ENCODE assay signal across 8 mouse cellular contexts in genomic region chr3:121171243-121171871, GRCm38 (mm10). TPM values are rescaled to one million over a fixed set of nuclear protein-coding genes. Genes with fewer than 3 reads are reported as not detected.
A peak's percentile ranks its signal among the peaks of the same experiment; 100 is the strongest.
DNase-seq lines count a peak whose midpoint lies in the region; ATAC-seq and TF ChIP-seq lines count a peak whose summit lies in the region.

TSS of gene Rwdd3 (minus strand) at chr3:121171695.

- peak within 1 kb of the TSS; percentile 65 for H3K4me2 ChIP-seq in forebrain, embryonic 11.5 days (ENCODE audit: low read depth, low read length, severe bottlenecking)
- H3K4me2 ChIP-seq in heart, postnatal 0 days (ENCODE audit: low read depth, low read length), result peak within 1 kb of the TSS; percentile 73
- H3K4me2 ChIP-seq in liver, embryonic 16.5 days (ENCODE audit: low read depth, low read length), result peak within 1 kb of the TSS; percentile 82
- H3K4me2 ChIP-seq in neural tube, embryonic 13.5 days, result peak within 1 kb of the TSS; percentile 77

- H3K9me3 ChIP-seq in forebrain, embryonic 11.5 days (ENCODE audit: control insufficient read depth, low read length), result no peaks in the 10 kb centered on the region; the same call in 1 of the 2 replicates
- H3K9me3 ChIP-seq in heart, postnatal 0 days (replicated peaks; ENCODE audit: control insufficient read depth, low read length), result no peaks in the 10 kb centered on the region
- no peaks in the 10 kb centered on the region for H3K9me3 ChIP-seq in liver, embryonic 16.5 days (replicated peaks; ENCODE audit: control insufficient read depth, low read length)
- no peaks in the 10 kb centered on the region for H3K9me3 ChIP-seq in neural tube, embryonic 13.5 days

- no peaks in the 10 kb centered on the region for H3K4me1 ChIP-seq in forebrain, embryonic 11.5 days (replicated peaks; ENCODE audit: control insufficient read depth, insufficient read depth, low read length)
- H3K4me1 ChIP-seq in heart, postnatal 0 days (ENCODE audit: control insufficient read depth, insufficient read depth), result no peaks in the 10 kb centered on the region
- H3K4me1 ChIP-seq in liver, embryonic 16.5 days (ENCODE audit: control insufficient read depth, low read depth, low read length), result peaks cover 34% of the 10 kb centered on the region
- peaks cover 11% of the 10 kb centered on the region for H3K4me1 ChIP-seq in neural tube, embryonic 13.5 days (replicated peaks)
- no peaks in the 10 kb centered on the region; the same call in 1 of the 2 replicates for H3K4me1 ChIP-seq in testis, adult 2 months (ENCODE audit: control insufficient read depth, insufficient read depth, low read length)

- 0 out of 2 replicates have a peak, but pooled peaks have one; percentile 33 for TF ChIP-seq POLR2A in testis, adult 2 months (IDR thresholded peaks at IDR 0.05; ENCODE audit: control insufficient read depth, low read depth, low read length)

- ATAC-seq in forebrain, embryonic 11.5 days (replicated peaks; ENCODE audit: low FRiP score), result peak; percentile 93
- ATAC-seq in heart, postnatal 0 days (ENCODE audit: insufficient read depth, low read depth), result peak; percentile 96
- ATAC-seq in liver, embryonic 16.5 days (ENCODE audit: low read depth), result peak; percentile 94
- peak; percentile 94 for ATAC-seq in neural tube, embryonic 13.5 days (ENCODE audit: low read depth)

- no peak for TF ChIP-seq EP300 in heart, postnatal 0 days (IDR thresholded peaks at IDR 0.05; ENCODE audit: low read depth)

- DNase-seq in CD8-positive naive resting alpha-beta T cell, adult 2 months (ENCODE audit: low read depth in 2 of 2, low spot score in 2 of 2), result peak; percentile 87 to 91
- peak; percentile 86 for DNase-seq in c-Kit-positive CD71-negative TER-119-negative erythroid progenitor cells, embryonic 14.5 days (ENCODE audit: low read depth)
- peak; percentile 96 for DNase-seq in forebrain, embryonic 11.5 days (ENCODE audit: low spot score)
- peak; percentile 84 for DNase-seq in heart, postnatal 0 days (ENCODE audit: low spot score)
- peak; percentile 92 to 95 for DNase-seq in kidney, postnatal 4 days

- WGBS in forebrain, embryonic 11.5 days, result under 1% methylated on average over 40 of the region's 40 CpGs
- WGBS in heart, postnatal 0 days, result under 1% methylated on average over 40 of the region's 40 CpGs
- WGBS in liver, embryonic 16.5 days (ENCODE audit: insufficient replicate concordance), result under 1% methylated on average over 40 of the region's 40 CpGs
- WGBS in neural tube, embryonic 13.5 days, result under 1% methylated on average over 40 of the region's 40 CpGs

- H3K9ac ChIP-seq in forebrain, embryonic 11.5 days (ENCODE audit: low read length), result peak within 1 kb of the TSS; percentile 61
- peak within 1 kb of the TSS; percentile 54 for H3K9ac ChIP-seq in heart, postnatal 0 days (replicated peaks; ENCODE audit: low read depth, low read length)
- H3K9ac ChIP-seq in liver, embryonic 16.5 days (ENCODE audit: low read depth, low read length), result peak within 1 kb of the TSS; percentile 78
- H3K9ac ChIP-seq in neural tube, embryonic 13.5 days, result peak within 1 kb of the TSS; percentile 75

- H3K27ac ChIP-seq in forebrain, embryonic 11.5 days (ENCODE audit: low read depth, low read length), result no peak within 1 kb of the TSS
- H3K27ac ChIP-seq in heart, postnatal 0 days (ENCODE audit: low read depth), result peak within 1 kb of the TSS; percentile 54; the same call in 1 of the 2 replicates
- peak within 1 kb of the TSS; percentile 78 for H3K27ac ChIP-seq in liver, embryonic 16.5 days (ENCODE audit: low read length)
- H3K27ac ChIP-seq in neural tube, embryonic 13.5 days (replicated peaks), result peak within 1 kb of the TSS; percentile 47; the same call in 1 of the 2 replicates
- H3K27ac ChIP-seq in testis, adult 2 months (ENCODE audit: control insufficient read depth, insufficient read depth, low read depth, low read length), result 0 out of 2 replicates have a peak within 1 kb of the TSS, but pooled peaks have one; percentile 50

- no peaks in the 10 kb centered on the region for H3K36me3 ChIP-seq in forebrain, embryonic 11.5 days (ENCODE audit: control insufficient read depth, insufficient read depth, low read length)
- no peaks in the 10 kb centered on the region for H3K36me3 ChIP-seq in heart, postnatal 0 days (replicated peaks; ENCODE audit: control insufficient read depth, insufficient read depth, low read length)
- no peaks in the 10 kb centered on the region for H3K36me3 ChIP-seq in liver, embryonic 16.5 days (ENCODE audit: control insufficient read depth, insufficient read depth)
- no peaks in the 10 kb centered on the region for H3K36me3 ChIP-seq in neural tube, embryonic 13.5 days
- no peaks in the 10 kb centered on the region for H3K36me3 ChIP-seq in testis, adult 2 months (ENCODE audit: control insufficient read depth, insufficient read depth, low read length)

- H3K4me3 ChIP-seq in forebrain, embryonic 11.5 days (ENCODE audit: low read depth, low read length), result peak within 1 kb of the TSS; percentile 57
- H3K4me3 ChIP-seq in heart, postnatal 0 days (ENCODE audit: low read depth, low read length), result peak within 1 kb of the TSS; percentile 65
- peak within 1 kb of the TSS; percentile 77 for H3K4me3 ChIP-seq in liver, embryonic 16.5 days (ENCODE audit: low read depth, low read length)
- peak within 1 kb of the TSS; percentile 62 for H3K4me3 ChIP-seq in neural tube, embryonic 13.5 days
- peak within 1 kb of the TSS; percentile 90 for H3K4me3 ChIP-seq in testis, adult 2 months (ENCODE audit: control insufficient read depth, low read depth, low read length)

- TF ChIP-seq CTCF in heart, postnatal 0 days (IDR thresholded peaks at IDR 0.05; ENCODE audit: low read depth), result peak; percentile 92
- TF ChIP-seq CTCF in testis, adult 2 months (IDR thresholded peaks at IDR 0.05; ENCODE audit: control insufficient read depth, insufficient read depth, insufficient replicate concordance, low read depth, low read length), result peak; percentile 59; the same call in 1 of the 2 replicates

- H3K27me3 ChIP-seq in forebrain, embryonic 11.5 days (ENCODE audit: control insufficient read depth, insufficient read depth, low read length), result no peaks in the 10 kb centered on the region
- no peaks in the 10 kb centered on the region for H3K27me3 ChIP-seq in heart, postnatal 0 days (ENCODE audit: control insufficient read depth, insufficient read depth, low read length)
- H3K27me3 ChIP-seq in liver, embryonic 16.5 days (ENCODE audit: control insufficient read depth, insufficient read depth, low read depth, low read length), result no peaks in the 10 kb centered on the region
- H3K27me3 ChIP-seq in neural tube, embryonic 13.5 days, result no peaks in the 10 kb centered on the region; the same call in 1 of the 2 replicates
- no peaks in the 10 kb centered on the region for H3K27me3 ChIP-seq in testis, adult 2 months (ENCODE audit: control insufficient read depth, insufficient read depth, low read length)

RNA-seq across cellular contexts. Expression of gene Rwdd3, which starts in this region (rescaled TPM):
- 4.0 and 5.1 TPM in 2 replicates for polyA plus RNA-seq in forebrain, embryonic 11.5 days (2014; fragmentation: Nextera tagmentation; extraction: Ambion mirVana)
- total RNA-seq in heart, postnatal 0 days (2014; rRNA removed; ENCODE audit: low replicate concordance), result not detected in 2 replicates
- polyA plus RNA-seq in heart, postnatal 0 days (2015; fragmentation: Nextera tagmentation; extraction: Ambion mirVana), result 3.3 and 4.8 TPM in 2 replicates
- 1.3 and 1.7 TPM in 2 replicates for polyA plus RNA-seq in liver, embryonic 16.5 days (2015; fragmentation: Nextera tagmentation; extraction: Ambion mirVana)
- polyA plus RNA-seq in neural tube, embryonic 13.5 days (2015; fragmentation: Nextera tagmentation; extraction: Ambion mirVana), result 4.0 and 6.3 TPM in 2 replicates
- polyA plus RNA-seq in testis, adult 2 months (2012; rRNA removed), result 1.3 and 1.8 TPM in 2 replicates
